In the genomic region with DNA sequence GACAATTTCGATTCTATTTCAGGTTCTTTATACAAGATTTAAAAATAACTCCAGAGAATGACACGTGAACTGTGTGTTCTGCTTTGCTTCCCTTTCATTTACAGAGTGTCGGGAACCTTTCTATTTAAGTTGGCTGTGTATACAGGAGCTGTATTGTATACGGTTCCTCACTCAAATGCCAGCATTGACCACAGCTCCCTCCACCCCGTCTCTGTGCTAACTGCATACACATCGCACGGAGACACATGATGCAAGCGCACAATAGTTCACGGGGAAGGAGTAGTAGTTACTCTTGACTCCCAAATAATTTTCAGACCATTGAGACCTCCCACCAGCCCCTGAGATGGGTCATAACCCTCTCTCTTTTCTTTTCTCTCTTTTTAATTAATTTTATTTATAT, we compare ENCODE assay signal across 30 mouse cellular contexts.
A peak's percentile ranks its signal among the peaks of the same experiment; 100 is the strongest.
DNase-seq lines count a peak whose midpoint lies in the region; ATAC-seq and TF ChIP-seq lines count a peak whose summit lies in the region.
"Had no signal": no experiment of that assay in that cellular context is flagged by ENCODE, and none has a peak within 500 bp of the region (broad histone marks: within the 10 kb centered on the region; RNA-seq: fewer than 3 reads in every experiment).

No protein-coding gene starts in this region.

- H3K36me3 ChIP-seq in forebrain, postnatal 0 days (ENCODE audit: insufficient read depth) = no peaks in the 10 kb centered on the region
- H3K36me3 ChIP-seq in forebrain, embryonic 16.5 days (ENCODE audit: control insufficient read depth, insufficient read depth) = no peaks in the 10 kb centered on the region
- H3K36me3 ChIP-seq in kidney, embryonic 16.5 days (ENCODE audit: insufficient read depth, low read length) = no peaks in the 10 kb centered on the region
- H3K36me3 ChIP-seq: embryonic facial prominence, embryonic 13.5 days; G1E; heart, embryonic 15.5 days; hindbrain, embryonic 10.5 days had no signal

- DNase-seq in forebrain, postnatal 0 days = no peak
- DNase-seq in kidney, adult 9 months = peak; percentile 4
- DNase-seq in brain, adult 2 months (ENCODE audit: low read depth, low spot score) = peak; percentile 45
- no peak for DNase-seq in adrenal gland, adult (ENCODE audit: inconsistent age in 2 of 2, low spot score in 1 of 2)
- DNase-seq in adrenal gland, adult 18-20 months (ENCODE audit: low spot score in 2 of 2) = no peak
- DNase-seq: adrenal gland, adult 8-10 months; adrenal gland, postnatal 25 days; B cell, adult 2 months; cerebellum, adult 11 months; cerebellum, adult 2 months; cerebellum, adult 9-11 months; cerebellum, postnatal 25 days; gastrocnemius, postnatal 10 days; gastrocnemius, postnatal 36 days; heart, postnatal 10 days; heart, postnatal 36 days had no signal

- no peak overlapping the region for H3K4me2 ChIP-seq in forebrain, postnatal 0 days (ENCODE audit: low read depth)
- no peak overlapping the region for H3K4me2 ChIP-seq in forebrain, embryonic 16.5 days (ENCODE audit: low read length)
- no peak overlapping the region for H3K4me2 ChIP-seq in kidney, embryonic 16.5 days (replicated peaks; ENCODE audit: low read depth, low read length)
- H3K4me2 ChIP-seq: embryonic facial prominence, embryonic 13.5 days; heart, embryonic 11.5 days; heart, embryonic 15.5 days; hindbrain, embryonic 14.5 days had no signal

- 78% methylated on average over 9 of the region's 9 CpGs for WGBS in forebrain, postnatal 0 days
- 87% methylated on average over 9 of the region's 9 CpGs for WGBS in forebrain, embryonic 16.5 days
- 85% methylated on average over 9 of the region's 9 CpGs for WGBS in kidney, embryonic 16.5 days

- ATAC-seq in forebrain, postnatal 0 days = peak; percentile 27; the same call in 1 of the 2 replicates
- ATAC-seq in forebrain, embryonic 16.5 days = no peak
- no peak for ATAC-seq in kidney, embryonic 16.5 days (ENCODE audit: low FRiP score, low TSS enrichment)
- ATAC-seq: forebrain, embryonic 14.5 days; hindbrain, postnatal 0 days; inflammation-experienced regulatory T-cells, adult 6 months; intestine, embryonic 16.5 days; Patski had no signal

- TF ChIP-seq CTCF in forebrain, postnatal 0 days (IDR thresholded peaks at IDR 0.05; ENCODE audit: low read depth) = no peak

- no peak overlapping the region for H3K9ac ChIP-seq in forebrain, postnatal 0 days
- H3K9ac ChIP-seq in forebrain, embryonic 16.5 days (replicated peaks; ENCODE audit: low read depth, low read length) = no peak overlapping the region
- no peak overlapping the region for H3K9ac ChIP-seq in kidney, embryonic 16.5 days (replicated peaks; ENCODE audit: low read length)
- H3K9ac ChIP-seq: embryonic facial prominence, embryonic 13.5 days; heart, embryonic 15.5 days; hindbrain, embryonic 14.5 days had no signal

- no peak overlapping the region for H3K27ac ChIP-seq in forebrain, postnatal 0 days (ENCODE audit: low read depth, low read length)
- H3K27ac ChIP-seq in forebrain, embryonic 16.5 days (ENCODE audit: low read length) = no peak overlapping the region
- H3K27ac ChIP-seq in kidney, embryonic 16.5 days (ENCODE audit: low read length) = no peak overlapping the region
- H3K27ac ChIP-seq: embryonic facial prominence, embryonic 13.5 days; heart, embryonic 15.5 days; hindbrain, embryonic 10.5 days; hindbrain, embryonic 14.5 days; hindbrain, postnatal 0 days had no signal

- H3K4me1 ChIP-seq in forebrain, postnatal 0 days (ENCODE audit: insufficient read depth) = no peaks in the 10 kb centered on the region
- no peaks in the 10 kb centered on the region for H3K4me1 ChIP-seq in forebrain, embryonic 16.5 days (replicated peaks; ENCODE audit: control insufficient read depth, insufficient read depth, low read length)
- H3K4me1 ChIP-seq in kidney, embryonic 16.5 days (ENCODE audit: insufficient read depth, low read length) = no peaks in the 10 kb centered on the region
- H3K4me1 ChIP-seq: embryonic facial prominence, embryonic 13.5 days; heart, embryonic 15.5 days; hindbrain, embryonic 10.5 days had no signal

- H3K27me3 ChIP-seq in forebrain, postnatal 0 days (ENCODE audit: insufficient read depth, low read length) = no peaks in the 10 kb centered on the region
- H3K27me3 ChIP-seq in forebrain, embryonic 16.5 days (replicated peaks; ENCODE audit: control insufficient read depth, insufficient read depth, low read length) = no peaks in the 10 kb centered on the region
- H3K27me3 ChIP-seq in kidney, embryonic 16.5 days (ENCODE audit: insufficient read depth, low read length) = no peaks in the 10 kb centered on the region
- H3K27me3 ChIP-seq: CH12.LX; embryonic facial prominence, embryonic 13.5 days; heart, embryonic 15.5 days; Patski had no signal

- no peaks in the 10 kb centered on the region for H3K9me3 ChIP-seq in forebrain, postnatal 0 days (ENCODE audit: low read length)
- H3K9me3 ChIP-seq in forebrain, embryonic 16.5 days (ENCODE audit: control insufficient read depth, low read length) = no peaks in the 10 kb centered on the region
- no peaks in the 10 kb centered on the region for H3K9me3 ChIP-seq in kidney, embryonic 16.5 days (ENCODE audit: low read length)
- H3K9me3 ChIP-seq: embryonic facial prominence, embryonic 13.5 days; heart, embryonic 15.5 days; hindbrain, embryonic 10.5 days had no signal

- no peak overlapping the region for H3K4me3 ChIP-seq in forebrain, postnatal 0 days (ENCODE audit: low read depth, low read length)
- no peak overlapping the region for H3K4me3 ChIP-seq in forebrain, embryonic 16.5 days (replicated peaks; ENCODE audit: low read length)
- H3K4me3 ChIP-seq in kidney, embryonic 16.5 days (ENCODE audit: low read length) = no peak overlapping the region
- H3K4me3 ChIP-seq: embryonic facial prominence, embryonic 13.5 days; heart, embryonic 15.5 days; hindbrain, embryonic 10.5 days had no signal

Comparison
In these comparisons a context has a peak if more than half of its experiments do, and no peak if none do; other contexts are left out.
1. DNase-seq: peak in kidney, adult 9 months (single experiment) and brain, adult 2 months (single experiment); none in forebrain, postnatal 0 days (single experiment), adrenal gland, adult (0 of 2) and adrenal gland, adult 18-20 months (0 of 2).